Mouse (Mus musculus) lung, postnatal 0 days (tissue): ENCODE measurements around the gene S1pr3. TPM values are rescaled to one million over a fixed set of nuclear protein-coding genes. Genes with fewer than 3 reads are reported as not detected.

Source experiments
- ATAC-seq: fragments of 200-750 bp; cut with Nextera tagmentation; 2 replicates; pipeline ENCODE4 v1.8.0; 2017; ENCODE audit warnings: moderate library complexity
- DNase-seq: peaks from one replicate; pipeline ENCODE4 v3.0.0-alpha.2; 2016; ENCODE audit warnings: low spot score
- H3K27ac ChIP-seq: fragments of 300-500 bp; sonication (generic); 2 replicates; pipeline ENCODE4 v1.5.1; 2014; ENCODE audit warnings: antibody characterized with exemption, mild to moderate bottlenecking, low read length, mixed read lengths
- H3K27me3 ChIP-seq: fragments of 300-500 bp; sonication (generic); replicated peaks from 2 replicates; pipeline ENCODE4 v1.6.1; 2014; ENCODE audit warnings: low read length, mixed read lengths; ENCODE audit not compliant: insufficient read depth
- H3K36me3 ChIP-seq: fragments of 300-500 bp; sonication (generic); 2 replicates; pipeline ENCODE4 v1.6.1; 2014; ENCODE audit warnings: low read length, mixed read lengths; ENCODE audit not compliant: insufficient read depth
- H3K4me1 ChIP-seq: fragments of 300-500 bp; sonication (generic); 2 replicates; pipeline ENCODE4 v1.6.1; 2014; ENCODE audit warnings: antibody characterized with exemption, low read depth, low read length, mixed read lengths; ENCODE audit not compliant: insufficient read depth
- H3K4me2 ChIP-seq: fragments of 300-500 bp; sonication (generic); replicated peaks from 2 replicates; pipeline ENCODE4 v1.6.1; 2014; ENCODE audit warnings: low read depth, mild to moderate bottlenecking, low read length, moderate library complexity, mixed read lengths
- H3K4me3 ChIP-seq: fragments of 300-500 bp; sonication (generic); 2 replicates; pipeline ENCODE4 v1.5.1; 2014; ENCODE audit warnings: low read depth, low read length
- H3K9ac ChIP-seq: fragments of 300-500 bp; sonication (generic); replicated peaks from 2 replicates; pipeline ENCODE4 v1.6.1; 2014; ENCODE audit warnings: low read depth, mild to moderate bottlenecking
- H3K9me3 ChIP-seq: fragments of 300-500 bp; sonication (generic); 2 replicates; pipeline ENCODE4 v1.6.1; 2016; ENCODE audit warnings: low read length, mixed read lengths
- CTCF ChIP-seq: IDR thresholded peaks from 2 replicates; pipeline ENCODE4 v1.5.1; 2016; ENCODE audit warnings: antibody characterized with exemption, mild to moderate bottlenecking
- EP300 ChIP-seq: IDR thresholded peaks from 2 replicates; pipeline ENCODE4 v1.6.1; 2016; ENCODE audit warnings: antibody characterized with exemption, mild to moderate bottlenecking, control low read depth
- WGBS: fragments of 180-500 bp; shearing (Covaris S2); extraction: QIAGEN DNeasy Blood & Tissue Kit; methylation state at CpG from one replicate; pipeline ENCODE4 v1.1.7; 2014; 5-methylcytosine and 5-hydroxymethylcytosine counted together
- polyA plus RNA-seq: library from polyadenylated mRNA; unstranded; fragments of >200 nt; fragmentation: Nextera tagmentation; extraction: Ambion mirVana; gene quantifications from 2 replicates; pipeline ENCODE4 v1.2.1, GENCODE M21; 2015

Gene S1pr3
- 44.5 and 51.3 TPM in 2 replicates for polyA plus RNA-seq

DNA sequence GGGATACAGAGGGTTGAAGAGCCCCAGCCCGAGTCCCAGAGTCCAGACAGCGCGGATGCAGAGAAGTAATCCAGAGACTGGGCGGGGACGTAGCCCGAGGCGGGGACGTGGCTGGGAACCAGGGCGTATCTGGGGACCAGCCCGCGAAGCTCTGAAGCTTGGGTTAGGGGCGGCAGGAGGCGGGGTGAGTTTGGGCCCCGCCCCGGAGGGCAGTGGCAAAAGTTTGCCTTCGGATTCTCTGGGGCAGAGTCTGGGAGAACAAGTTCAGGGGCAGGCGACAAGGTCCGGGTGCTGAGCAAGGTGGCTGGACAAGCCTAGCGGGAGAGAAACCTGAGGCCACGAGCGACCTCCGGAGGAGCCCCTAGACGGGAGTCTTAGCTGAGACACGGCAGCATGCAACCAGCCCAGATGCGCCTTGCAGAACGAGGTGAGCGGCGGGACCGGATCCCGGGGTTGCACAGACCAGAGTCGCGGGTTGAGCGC is at the start of gene S1pr3:
TSS of gene S1pr3 (plus strand) at position 121 of the 483 bp plus-strand sequence.
- WGBS, result 2% methylated on average over 33 of the region's 33 CpGs
- Histone ChIP-seq H3K27ac (peak within 1 kb of the TSS; percentile 71), H3K27me3 (0 out of 2 replicates have a peak, but pooled peaks cover 4% of the 10 kb centered on the region), H3K9me3 (no peaks in the 10 kb centered on the region), H3K9ac (peak within 1 kb of the TSS; percentile 47), H3K4me2 (peak within 1 kb of the TSS; percentile 57), H3K4me3 (peak within 1 kb of the TSS; percentile 47), H3K36me3 (no peaks in the 10 kb centered on the region), H3K4me1 (no peaks in the 10 kb centered on the region)
- DNase-seq (peak; percentile 78), ATAC-seq (peak; percentile 77)
- no peak for TF ChIP-seq EP300
- peak; percentile 23 for TF ChIP-seq CTCF

DNA sequence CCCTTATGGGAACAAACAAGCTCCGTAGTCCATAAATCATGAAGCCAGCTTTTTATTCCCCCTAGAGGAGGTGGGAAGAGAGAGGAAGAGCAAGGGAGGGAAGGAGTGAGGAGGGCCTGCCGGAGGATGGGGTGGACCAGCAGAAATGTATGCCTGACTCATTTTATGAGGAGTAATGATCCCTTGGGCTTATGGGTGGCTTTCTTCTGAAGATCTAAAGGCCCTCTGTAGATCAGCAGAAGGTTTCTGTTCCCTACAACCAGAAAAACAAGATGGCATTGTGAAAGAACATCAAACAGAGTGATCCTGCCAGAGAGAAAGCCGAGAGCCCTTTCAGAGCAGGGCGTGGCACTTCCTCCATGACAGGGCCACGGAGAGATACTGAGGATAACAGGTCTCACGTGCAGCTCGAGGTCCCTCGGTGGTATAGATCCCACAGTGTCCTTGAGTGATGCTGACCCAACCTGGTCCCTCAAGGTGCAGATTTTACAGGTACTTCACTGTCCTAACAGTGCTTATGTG is 47.9 kb upstream of the S1pr3 start:
- 67% methylated on average over 8 of the region's 8 CpGs for WGBS
- H3K4me2 ChIP-seq, result no peak overlapping the region
- TF ChIP-seq CTCF (no peak), EP300 (no peak)
- no peaks in the 10 kb centered on the region for H3K4me1 ChIP-seq
- H3K9me3 ChIP-seq, result no peaks in the 10 kb centered on the region
- no peak overlapping the region for H3K4me3 ChIP-seq
- DNase-seq, result no peak
- H3K36me3 ChIP-seq, result no peaks in the 10 kb centered on the region
- H3K9ac ChIP-seq, result no peak overlapping the region
- H3K27ac ChIP-seq, result no peak overlapping the region
- no peak for ATAC-seq
- no peaks in the 10 kb centered on the region for H3K27me3 ChIP-seq

DNA sequence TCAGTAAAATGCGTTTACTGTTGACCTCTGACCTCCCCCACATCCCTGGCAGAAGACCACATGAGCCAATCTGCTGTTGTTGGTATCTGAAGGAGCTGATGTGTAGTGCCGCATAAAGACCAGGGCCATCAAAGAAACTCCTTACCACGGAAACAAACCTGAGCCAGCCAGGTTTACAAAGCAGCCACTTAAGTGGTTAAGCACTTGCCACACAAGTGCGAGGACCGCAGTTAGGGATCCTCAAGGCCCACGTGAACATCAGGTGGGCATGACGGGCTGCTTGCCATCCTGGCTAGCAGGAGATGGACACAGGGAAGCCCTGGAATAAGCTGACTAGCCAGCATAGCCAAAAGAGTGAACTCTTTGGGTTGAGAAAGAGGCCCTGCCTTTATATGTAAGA is 45.0 kb upstream of the S1pr3 start:
- no peaks in the 10 kb centered on the region for H3K27me3 ChIP-seq
- 61% methylated on average over 7 of the region's 7 CpGs for WGBS

DNA sequence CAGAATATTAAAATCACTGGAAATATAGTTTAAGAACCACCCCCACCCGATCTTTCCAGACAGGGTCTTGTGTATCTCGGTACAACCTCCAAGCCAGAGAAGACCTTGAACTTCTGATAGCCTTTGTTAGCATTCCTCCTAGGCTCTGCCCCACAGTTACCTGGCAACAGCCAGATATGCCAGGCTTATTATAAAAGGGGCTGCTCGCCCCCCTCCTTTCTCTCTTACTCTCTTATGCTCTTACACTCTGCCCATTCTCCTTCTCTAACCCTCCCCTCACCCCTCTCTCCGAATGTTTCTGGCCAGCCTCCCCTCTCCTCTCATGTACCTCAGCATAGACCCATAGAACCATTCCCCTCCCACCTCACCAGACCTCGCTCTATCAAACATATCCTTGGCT is 44.5 kb upstream of the S1pr3 start:
- DNase-seq, result no peak
- Histone ChIP-seq H3K9ac (no peak overlapping the region), H3K27ac (no peak overlapping the region), H3K36me3 (no peaks in the 10 kb centered on the region), H3K9me3 (no peaks in the 10 kb centered on the region), H3K27me3 (no peaks in the 10 kb centered on the region), H3K4me2 (no peak overlapping the region), H3K4me1 (no peaks in the 10 kb centered on the region), H3K4me3 (no peak overlapping the region)
- WGBS, result 52% methylated on average over 5 of the region's 5 CpGs
- ATAC-seq, result no peak
- TF ChIP-seq CTCF, result no peak

More for the DNA sequence above, 45.0 kb upstream of the S1pr3 start:
- H3K27ac ChIP-seq, result no peak overlapping the region
- H3K4me1 ChIP-seq, result no peaks in the 10 kb centered on the region
- DNase-seq (peak; percentile 51), ATAC-seq (peak; percentile 43; the same call in 1 of the 2 replicates)
- no peaks in the 10 kb centered on the region for H3K36me3 ChIP-seq
- H3K9me3 ChIP-seq, result no peaks in the 10 kb centered on the region
- no peak for TF ChIP-seq CTCF
- TF ChIP-seq EP300, result no peak
- H3K4me3 ChIP-seq, result no peak overlapping the region
- no peak overlapping the region for H3K4me2 ChIP-seq
- H3K9ac ChIP-seq, result no peak overlapping the region

DNA sequence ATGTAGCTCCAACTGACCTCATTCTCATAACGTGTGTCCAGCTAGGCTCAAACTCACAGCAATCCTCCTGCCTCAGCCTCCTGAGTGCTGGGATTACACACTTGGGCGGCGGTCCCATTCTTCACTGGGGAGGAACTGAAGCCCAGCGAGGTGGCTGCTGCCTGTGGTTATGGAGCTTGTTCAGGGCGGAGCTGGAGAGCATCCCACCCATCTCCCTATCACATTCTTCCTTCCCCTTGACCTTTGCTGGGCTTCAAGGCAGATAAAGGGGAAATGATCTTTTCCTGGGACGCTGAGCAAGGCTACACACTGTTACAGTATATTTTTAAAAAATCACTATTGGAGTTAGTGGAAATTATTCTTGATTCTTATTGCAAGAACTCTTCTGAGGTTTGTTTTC is 43.2 kb upstream of the S1pr3 start:
- 76% methylated on average over 6 of the region's 6 CpGs for WGBS
- Histone ChIP-seq H3K9me3 (no peaks in the 10 kb centered on the region), H3K9ac (no peak overlapping the region), H3K27ac (no peak overlapping the region), H3K27me3 (no peaks in the 10 kb centered on the region), H3K4me3 (no peak overlapping the region), H3K4me2 (no peak overlapping the region), H3K36me3 (no peaks in the 10 kb centered on the region), H3K4me1 (no peaks in the 10 kb centered on the region)
- no peak for DNase-seq
- ATAC-seq, result no peak
- TF ChIP-seq EP300, result no peak
- TF ChIP-seq CTCF, result no peak

DNA sequence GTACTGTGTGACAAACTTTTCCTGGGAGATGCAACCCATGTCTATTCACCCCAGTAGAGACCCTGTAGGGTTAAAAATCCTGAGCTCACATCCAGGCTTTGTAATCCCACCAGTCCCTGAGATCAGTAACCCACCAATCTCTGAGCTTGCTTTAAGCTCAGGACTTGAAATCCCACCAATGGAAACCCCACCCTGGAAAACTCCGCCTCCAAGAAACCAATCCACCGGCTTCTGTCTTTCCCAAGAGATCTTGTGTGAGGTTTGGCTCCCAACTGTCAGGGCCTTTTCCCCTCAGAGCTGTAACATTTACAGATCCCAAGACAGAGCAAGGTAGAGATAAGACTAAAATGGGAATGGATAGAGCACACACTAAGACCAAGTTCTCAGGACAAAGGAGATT is 40.1 kb upstream of the S1pr3 start:
- H3K4me2 ChIP-seq, result no peak overlapping the region
- no peak overlapping the region for H3K4me3 ChIP-seq
- no peaks in the 10 kb centered on the region for H3K9me3 ChIP-seq
- DNase-seq (no peak), ATAC-seq (no peak)
- no peaks in the 10 kb centered on the region for H3K27me3 ChIP-seq
- WGBS, result 67% methylated on average over 2 of the region's 2 CpGs
- no peak overlapping the region for H3K27ac ChIP-seq
- no peak overlapping the region for H3K9ac ChIP-seq
- no peaks in the 10 kb centered on the region for H3K36me3 ChIP-seq
- TF ChIP-seq EP300, result no peak
- TF ChIP-seq CTCF, result no peak
- H3K4me1 ChIP-seq, result no peaks in the 10 kb centered on the region

DNA sequence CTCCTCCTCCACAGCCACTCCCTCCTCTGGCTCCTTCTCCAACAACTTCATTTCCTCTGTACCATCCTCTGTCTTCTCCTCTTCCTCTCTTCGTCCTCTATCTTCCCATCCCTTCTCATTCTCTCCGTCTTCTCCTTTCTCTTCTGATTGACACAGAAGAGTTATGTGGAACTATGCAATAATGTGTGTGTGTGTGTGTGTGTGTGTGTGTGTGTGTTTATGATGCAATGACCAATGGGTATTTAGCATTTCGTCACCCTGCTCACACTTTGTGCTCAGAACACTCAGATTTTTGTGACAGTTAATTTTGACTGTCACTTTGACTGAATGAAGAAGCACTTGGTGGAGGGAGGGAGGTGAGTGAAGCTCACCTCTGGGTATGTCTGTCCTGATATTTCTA is 39.1 kb upstream of the S1pr3 start:
- Histone ChIP-seq H3K4me3 (no peak overlapping the region), H3K27ac (no peak overlapping the region), H3K27me3 (no peaks in the 10 kb centered on the region), H3K36me3 (no peaks in the 10 kb centered on the region), H3K4me2 (no peak overlapping the region), H3K4me1 (peaks cover 2% of the 10 kb centered on the region; the same call in 1 of the 2 replicates), H3K9ac (no peak overlapping the region), H3K9me3 (no peaks in the 10 kb centered on the region)
- ATAC-seq, result no peak
- TF ChIP-seq EP300 (no peak), CTCF (no peak)
- 75% methylated on average over 3 of the region's 3 CpGs for WGBS
- no peak for DNase-seq
